Mouse (Mus musculus) forebrain, embryonic 14.5 days (tissue): ENCODE results near the gene Olfr611. TPM values are rescaled to one million over a fixed set of nuclear protein-coding genes. Genes with fewer than 3 reads are reported as not detected.
"Not testable (repeated sequence)": the region's sequence is repeated elsewhere in the genome, so short reads cannot be mapped to it uniquely, and the experiment has no call there.

ENCODE experiments used
- ATAC-seq: fragments of 200-750 bp; cut with Nextera tagmentation; 2 replicates; pipeline ENCODE4 v1.8.0; 2017; ENCODE audit warnings: mild to moderate bottlenecking, moderate library complexity
- DNase-seq: peaks from one replicate; pipeline ENCODE4 v3.0.0-alpha.2; 2015; ENCODE audit warnings: low spot score
- H3K27ac ChIP-seq: fragments of 300-500 bp; sonication (generic); 2 replicates; pipeline ENCODE4 v1.5.1; 2014; ENCODE audit warnings: low read depth, mild to moderate bottlenecking, control low read depth, low read length, moderate library complexity
- H3K27me3 ChIP-seq: fragments of 300-500 bp; sonication (generic); replicated peaks from 2 replicates; pipeline ENCODE4 v1.6.1; 2014; ENCODE audit warnings: low read length, control low read depth, mixed read lengths; ENCODE audit not compliant: control insufficient read depth, insufficient read depth
- H3K36me3 ChIP-seq: fragments of 300-500 bp; sonication (generic); 2 replicates; pipeline ENCODE4 v1.6.1; 2014; ENCODE audit warnings: low read length, control low read depth; ENCODE audit not compliant: control insufficient read depth, insufficient read depth
- H3K4me1 ChIP-seq: fragments of 300-500 bp; sonication (generic); 2 replicates; pipeline ENCODE4 v1.6.1; 2014; ENCODE audit warnings: antibody characterized with exemption, low read length, control low read depth; ENCODE audit not compliant: control insufficient read depth, insufficient read depth
- H3K4me2 ChIP-seq: fragments of 300-500 bp; sonication (generic); 2 replicates; pipeline ENCODE4 v1.6.1; 2014; ENCODE audit warnings: mild to moderate bottlenecking, control low read depth, low read length
- H3K4me3 ChIP-seq: fragments of 300-500 bp; sonication (generic); 2 replicates; pipeline ENCODE4 v1.5.1; 2014; ENCODE audit warnings: low read depth, low read length, control low read depth
- H3K9ac ChIP-seq: fragments of 300-500 bp; sonication (generic); 2 replicates; pipeline ENCODE4 v1.6.1; 2014; ENCODE audit warnings: mild to moderate bottlenecking, low read length, control low read depth, moderate library complexity
- H3K9me3 ChIP-seq: fragments of 300-500 bp; sonication (generic); replicated peaks from 2 replicates; pipeline ENCODE4 v1.6.1; 2016; ENCODE audit warnings: low read length, control low read depth, mixed read lengths; ENCODE audit not compliant: control insufficient read depth
- WGBS: fragments of 180-500 bp; shearing (Covaris S2); extraction: QIAGEN DNeasy Blood & Tissue Kit; methylation state at CpG from one replicate; pipeline ENCODE4 v1.1.7; 2014; 5-methylcytosine and 5-hydroxymethylcytosine counted together
- polyA plus RNA-seq: library from polyadenylated mRNA; unstranded; fragments of >200 nt; fragmentation: Nextera tagmentation; extraction: Ambion mirVana; gene quantifications from 2 replicates; pipeline ENCODE4 v1.2.1, GENCODE M21; 2014

Gene Olfr611
- polyA plus RNA-seq, result not detected in 2 replicates

- not testable (repeated sequence) for H3K4me3 ChIP-seq, H3K27ac ChIP-seq, DNase-seq, H3K4me2 ChIP-seq, H3K9ac ChIP-seq, H3K4me1 ChIP-seq, H3K27me3 ChIP-seq, ATAC-seq, H3K36me3 ChIP-seq, H3K9me3 ChIP-seq
- WGBS, result 83% methylated on average over 1 of the region's 1 CpGs
Observed at GRCm38 (mm10) chr7:103520746-103521145, at the start of gene Olfr611. Olfr611 (minus strand) TSS chr7:103520846.

GRCm38 (mm10) chr7:103569043-103569442 lies 48.4 kb upstream of the Olfr611 start, which contains the start of gene Olfr616:
Olfr616 (minus strand) TSS chr7:103569143.
- no peak for DNase-seq
- H3K4me2 ChIP-seq, result no peak within 1 kb of the TSS
- no peaks in the 10 kb centered on the region for H3K4me1 ChIP-seq
- no peak within 1 kb of the TSS for H3K9ac ChIP-seq
- H3K9me3 ChIP-seq, result no peaks in the 10 kb centered on the region
- no peak for ATAC-seq
- no peak within 1 kb of the TSS for H3K27ac ChIP-seq
- no peak within 1 kb of the TSS for H3K4me3 ChIP-seq
- H3K36me3 ChIP-seq, result no peaks in the 10 kb centered on the region
- no peaks in the 10 kb centered on the region for H3K27me3 ChIP-seq
- WGBS, result 79% methylated on average over 3 of the region's 3 CpGs

GRCm38 (mm10) chr7:103555779-103556178 lies 35.1 kb upstream of the Olfr611 start, which contains the start of gene Olfr615:
Olfr615 (plus strand) TSS chr7:103556079.
- H3K36me3 ChIP-seq, result no peaks in the 10 kb centered on the region
- no peak within 1 kb of the TSS for H3K27ac ChIP-seq
- DNase-seq (no peak), ATAC-seq (no peak)
- no peak within 1 kb of the TSS for H3K9ac ChIP-seq
- H3K4me2 ChIP-seq, result no peak within 1 kb of the TSS
- H3K4me1 ChIP-seq, result no peaks in the 10 kb centered on the region
- H3K27me3 ChIP-seq, result no peaks in the 10 kb centered on the region
- no peak within 1 kb of the TSS for H3K4me3 ChIP-seq
- WGBS, result 88% methylated on average over 2 of the region's 2 CpGs
- H3K9me3 ChIP-seq, result no peaks in the 10 kb centered on the region

- Histone ChIP-seq H3K4me3 (no peak within 1 kb of the TSS), H3K4me1 (no peaks in the 10 kb centered on the region), H3K27ac (no peak within 1 kb of the TSS), H3K4me2 (no peak within 1 kb of the TSS), H3K36me3 (no peaks in the 10 kb centered on the region), H3K9me3 (no peaks in the 10 kb centered on the region), H3K9ac (no peak within 1 kb of the TSS), H3K27me3 (no peaks in the 10 kb centered on the region)
- ATAC-seq, result no peak
- 82% methylated on average over 2 of the region's 2 CpGs for WGBS
- no peak for DNase-seq
Observed at GRCm38 (mm10) chr7:103547774-103548173, 27.1 kb upstream of the Olfr611 start, which contains the start of gene Olfr613. Olfr613 (plus strand) TSS chr7:103548074.

GRCm38 (mm10) chr7:103542617-103543016 lies 22.0 kb upstream of the Olfr611 start, which contains the start of gene Olfr612:
Olfr612 (minus strand) TSS chr7:103542717.
- H3K9me3 ChIP-seq, H3K9ac ChIP-seq, H3K4me3 ChIP-seq, H3K27ac ChIP-seq, ATAC-seq, H3K36me3 ChIP-seq, H3K4me2 ChIP-seq, H3K4me1 ChIP-seq, DNase-seq, H3K27me3 ChIP-seq: not testable (repeated sequence)
- 87% methylated on average over 2 of the region's 2 CpGs for WGBS

- H3K27ac ChIP-seq, result no peak within 1 kb of the TSS
- no peak within 1 kb of the TSS for H3K4me2 ChIP-seq
- H3K36me3 ChIP-seq, result no peaks in the 10 kb centered on the region
- H3K4me1 ChIP-seq, result no peaks in the 10 kb centered on the region
- no peak within 1 kb of the TSS for H3K4me3 ChIP-seq
- H3K9ac ChIP-seq, result no peak within 1 kb of the TSS
- no peaks in the 10 kb centered on the region for H3K9me3 ChIP-seq
- no peak for ATAC-seq
- DNase-seq, result no peak
- no peaks in the 10 kb centered on the region for H3K27me3 ChIP-seq
- WGBS, result 87% methylated on average over 2 of the region's 2 CpGs
Observed at GRCm38 (mm10) chr7:103512022-103512421, 8.6 kb downstream of the Olfr611 start, which contains the start of gene Olfr610. Olfr610 (minus strand) TSS chr7:103512122.

GRCm38 (mm10) chr7:103497962-103498361 lies 22.7 kb downstream of the Olfr611 start, which contains the start of gene Olfr609:
Olfr609 (minus strand) TSS chr7:103498062.
- H3K9me3 ChIP-seq, result no peaks in the 10 kb centered on the region
- H3K27ac ChIP-seq, result no peak within 1 kb of the TSS
- ATAC-seq (no peak), DNase-seq (no peak)
- H3K4me2 ChIP-seq, result no peak within 1 kb of the TSS
- H3K9ac ChIP-seq, result no peak within 1 kb of the TSS
- WGBS, result 73% methylated on average over 1 of the region's 1 CpGs
- H3K4me3 ChIP-seq, result no peak within 1 kb of the TSS
- H3K4me1 ChIP-seq, result no peaks in the 10 kb centered on the region
- H3K27me3 ChIP-seq, result no peaks in the 10 kb centered on the region
- no peaks in the 10 kb centered on the region for H3K36me3 ChIP-seq

- DNase-seq, result peak; percentile 0
- WGBS, result 87% methylated on average over 9 of the region's 9 CpGs
- H3K9ac ChIP-seq, H3K4me1 ChIP-seq, H3K4me2 ChIP-seq, H3K27ac ChIP-seq, H3K36me3 ChIP-seq, H3K4me3 ChIP-seq, ATAC-seq, H3K27me3 ChIP-seq, H3K9me3 ChIP-seq: not testable (repeated sequence)
Observed at GRCm38 (mm10) chr7:103477106-103477505, 43.5 kb downstream of the Olfr611 start.

GRCm38 (mm10) chr7:103469577-103469976 lies 51.1 kb downstream of the Olfr611 start, which contains the start of gene Olfr608:
Olfr608 (plus strand) TSS chr7:103469877.
- H3K27me3 ChIP-seq, result no peaks in the 10 kb centered on the region
- H3K9me3 ChIP-seq, result no peaks in the 10 kb centered on the region
- no peaks in the 10 kb centered on the region for H3K4me1 ChIP-seq
- no peak within 1 kb of the TSS for H3K9ac ChIP-seq
- DNase-seq (no peak), ATAC-seq (no peak)
- H3K36me3 ChIP-seq, result no peaks in the 10 kb centered on the region
- no peak within 1 kb of the TSS for H3K27ac ChIP-seq
- no peak within 1 kb of the TSS for H3K4me3 ChIP-seq
- no peak within 1 kb of the TSS for H3K4me2 ChIP-seq
